12 mouse cellular contexts compared by ENCODE assay signal in the genomic region with DNA sequence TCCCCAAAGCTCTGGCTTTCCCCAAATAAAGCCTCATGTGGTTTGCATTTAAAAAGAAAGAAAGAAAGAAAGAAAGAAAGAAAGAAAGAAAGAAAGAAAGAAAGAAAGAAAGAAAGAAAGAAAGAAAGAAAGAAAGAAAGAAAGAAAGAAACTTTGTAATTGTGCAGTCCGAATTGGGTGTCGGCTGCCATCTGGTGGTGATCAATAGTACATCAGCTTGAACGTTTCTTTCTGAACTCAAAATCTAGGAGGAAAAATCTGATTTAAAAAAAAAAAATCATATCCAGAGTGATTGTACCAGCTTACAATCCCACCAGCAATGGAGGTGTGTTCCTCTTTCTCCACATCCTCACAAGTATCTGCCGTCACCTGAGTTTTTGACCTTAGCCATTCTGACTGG. TPM values are rescaled to one million over a fixed set of nuclear protein-coding genes. Genes with fewer than 3 reads are reported as not detected.
DNase-seq lines count a peak whose midpoint lies in the region; ATAC-seq and TF ChIP-seq lines count a peak whose summit lies in the region.
"Not testable (repeated sequence)": the region's sequence is repeated elsewhere in the genome, so short reads cannot be mapped to it uniquely, and the experiment has no call there.
"Had no signal": no experiment of that assay in that cellular context is flagged by ENCODE, and none has a peak within 500 bp of the region (broad histone marks: within the 10 kb centered on the region; RNA-seq: fewer than 3 reads in every experiment).

No protein-coding gene starts in this region.

- not testable (repeated sequence) for H3K27me3 ChIP-seq in E14TG2a.4 (ENCODE audit: insufficient read depth, low read length); heart, postnatal 0 days (ENCODE audit: control insufficient read depth, insufficient read depth, low read length)

- TF ChIP-seq EP300 in heart, postnatal 0 days (IDR thresholded peaks at IDR 0.05; ENCODE audit: low read depth) = not testable (repeated sequence)

- H3K36me3 ChIP-seq in E14TG2a.4 (ENCODE audit: insufficient read depth, low read length); heart, postnatal 0 days (replicated peaks; ENCODE audit: control insufficient read depth, insufficient read depth, low read length): not testable (repeated sequence)

- not testable (repeated sequence) for H3K9me3 ChIP-seq in E14TG2a.4 (ENCODE audit: low read length); heart, postnatal 0 days (replicated peaks; ENCODE audit: control insufficient read depth, low read length)

- H3K4me2 ChIP-seq in heart, postnatal 0 days (ENCODE audit: low read depth, low read length) = not testable (repeated sequence)

- WGBS in bone marrow, adult 2 months = 15% methylated on average over 4 of the region's 4 CpGs
- WGBS in heart, postnatal 0 days = 12% methylated on average over 4 of the region's 4 CpGs
- 17% methylated on average over 4 of the region's 4 CpGs for WGBS in lung, adult 2 months

- H3K9ac ChIP-seq in heart, postnatal 0 days (replicated peaks; ENCODE audit: low read depth, low read length) = not testable (repeated sequence)

- not testable (repeated sequence) for H3K4me3 ChIP-seq in E14TG2a.4 (replicated peaks; ENCODE audit: low read length); bone marrow, adult 2 months (replicated peaks; ENCODE audit: control insufficient read depth, low read depth, low read length); heart, postnatal 0 days (ENCODE audit: low read depth, low read length); lung, adult 2 months (replicated peaks; ENCODE audit: extremely low read depth, low read depth, low read length)

- peak; percentile 37 for TF ChIP-seq CTCF in E14TG2a.4 (conservative IDR thresholded peaks at IDR 0.05; ENCODE audit: low read length)
- 0 out of 2 replicates have a peak, but pooled peaks have one; percentile 4 for TF ChIP-seq CTCF in bone marrow, adult 2 months (IDR thresholded peaks at IDR 0.05; ENCODE audit: control insufficient read depth, insufficient read depth, low read length)
- TF ChIP-seq CTCF in heart, postnatal 0 days (IDR thresholded peaks at IDR 0.05; ENCODE audit: low read depth) = peak; percentile 45
- 0 out of 2 replicates have a peak, but pooled peaks have one; percentile 16 for TF ChIP-seq CTCF in lung, adult 2 months (IDR thresholded peaks at IDR 0.05; ENCODE audit: insufficient read depth, low read length)

- H3K4me1 ChIP-seq in E14TG2a.4 (replicated peaks; ENCODE audit: low read depth, low read length) = peaks cover 19% of the 10 kb centered on the region
- not testable (repeated sequence) for H3K4me1 ChIP-seq in bone marrow, adult 2 months (ENCODE audit: control insufficient read depth, insufficient read depth, low read length); heart, postnatal 0 days (ENCODE audit: control insufficient read depth, insufficient read depth); lung, adult 2 months (ENCODE audit: control insufficient read depth, insufficient read depth, low read length)

- peak; percentile 77; the same call in 1 of the 2 replicates for ATAC-seq in common myeloid progenitor, adult 5-6 weeks (replicated peaks; ENCODE audit: low read depth, poor library complexity, severe bottlenecking)
- not testable (repeated sequence) for ATAC-seq in heart, postnatal 0 days (ENCODE audit: insufficient read depth, low read depth)

- H3K27ac ChIP-seq in bone marrow, adult 2 months (ENCODE audit: control insufficient read depth, insufficient read depth, low read depth, low read length, poor library complexity); heart, postnatal 0 days (ENCODE audit: low read depth): not testable (repeated sequence)

- not testable (repeated sequence) for DNase-seq in heart, postnatal 0 days (ENCODE audit: low spot score); lung, adult 2 months
- DNase-seq in layer of hippocampus, adult 11-12 months (ENCODE audit: low spot score) = peak; percentile 25
- DNase-seq in retina, embryonic 14.5 days (ENCODE audit: low spot score) = peak; percentile 69

- TF ChIP-seq POLR2A in bone marrow, adult 2 months (IDR thresholded peaks at IDR 0.05; ENCODE audit: borderline replicate concordance, control insufficient read depth, low read depth, low read length); lung, adult 2 months (IDR thresholded peaks at IDR 0.05; ENCODE audit: borderline replicate concordance, extremely low read depth, low read depth, low read length): not testable (repeated sequence)

RNA-seq across cellular contexts. Expression of a gene that starts 18.7 kb away (rescaled TPM):
- polyA plus RNA-seq in bone marrow, adult 2 months (2011; ENCODE audit: insufficient read depth, insufficient read length, low replicate concordance, missing spikeins) = not detected in 2 replicates
- not detected in 2 replicates for total RNA-seq in common myeloid progenitor, adult 5-6 weeks (2017)
- not detected in 2 replicates for total RNA-seq in heart, postnatal 0 days (2014; rRNA removed; ENCODE audit: low replicate concordance)
- not detected in 2 replicates for polyA plus RNA-seq in heart, postnatal 0 days (2015; fragmentation: Nextera tagmentation; extraction: Ambion mirVana)
- polyA plus RNA-seq in lung, adult 2 months (2012; rRNA removed) = not detected in 2 replicates
- total RNA-seq: gastrocnemius, postnatal 25 days; monocyte, adult 5-6 weeks had no signal
- polyA plus RNA-seq: heart, embryonic 15.5 days; intestine, embryonic 14.5 days had no signal

RNA-seq across cellular contexts. Expression of a gene that starts 23.9 kb away (rescaled TPM):
- 4.5 and 7.9 TPM in 2 replicates for polyA plus RNA-seq in bone marrow, adult 2 months (2011; ENCODE audit: insufficient read depth, insufficient read length, low replicate concordance, missing spikeins)
- total RNA-seq in common myeloid progenitor, adult 5-6 weeks (2017) = 85.8 and 126 TPM in 2 replicates
- 3.4 TPM in 1 of 2 replicates, not detected in the other for total RNA-seq in heart, postnatal 0 days (2014; rRNA removed; ENCODE audit: low replicate concordance)
- 0.10 TPM in 1 of 2 replicates, not detected in the other for polyA plus RNA-seq in heart, postnatal 0 days (2015; fragmentation: Nextera tagmentation; extraction: Ambion mirVana)
- polyA plus RNA-seq in lung, adult 2 months (2012; rRNA removed) = 0.83 and 1.3 TPM in 2 replicates
- polyA plus RNA-seq: forebrain, embryonic 13.5 days had no signal
